Mouse (Mus musculus): Measurements from ENCODE around the gene Rnf8.

The Rnf8 gene

GRCm38 (mm10) chr17:29682261-29682660 is 67.7 kb downstream of the Rnf8 start:
- DNase-seq = no peak

DNA sequence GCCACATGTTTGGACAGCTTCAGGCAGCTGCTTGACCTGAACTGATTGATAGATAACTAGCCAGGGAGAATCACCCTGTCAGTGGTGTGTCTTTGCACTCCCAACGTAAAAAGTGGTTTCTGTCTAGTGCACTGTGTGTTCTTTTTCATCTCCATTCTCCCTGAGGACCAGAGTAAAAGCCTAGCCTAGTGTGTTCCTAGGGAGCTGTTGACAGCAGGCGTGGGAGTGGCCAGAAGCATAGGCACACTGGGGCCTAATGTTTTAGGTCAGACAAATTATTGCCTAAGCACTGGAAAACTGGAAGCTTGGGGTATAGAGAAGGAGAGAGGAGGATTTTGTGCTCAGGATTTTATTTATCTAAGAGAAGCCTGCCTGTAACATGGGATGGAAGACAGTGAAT is 68.5 kb downstream of the Rnf8 start:
- DNase-seq = no peak

DNA sequence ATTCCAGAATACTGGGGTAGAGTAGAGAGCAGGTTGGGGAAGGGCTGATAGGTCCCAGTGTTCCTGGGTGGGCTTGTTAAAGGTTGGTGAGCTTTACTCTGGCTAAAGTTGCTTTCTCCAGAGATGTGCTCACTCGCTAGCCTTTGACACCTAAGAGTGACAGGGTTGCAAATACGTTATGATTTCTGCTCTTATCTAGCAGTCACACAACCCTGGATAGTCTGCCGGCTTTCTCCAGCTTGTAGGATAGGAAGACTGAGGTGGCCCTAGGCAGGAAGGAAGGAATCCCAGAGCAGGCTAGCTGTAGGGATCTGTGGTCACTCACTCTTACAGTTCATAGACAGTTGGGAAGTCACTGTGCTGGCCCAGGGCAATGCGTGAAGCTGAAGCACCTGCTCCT is 69.7 kb downstream of the Rnf8 start:
- no peak for DNase-seq

DNA sequence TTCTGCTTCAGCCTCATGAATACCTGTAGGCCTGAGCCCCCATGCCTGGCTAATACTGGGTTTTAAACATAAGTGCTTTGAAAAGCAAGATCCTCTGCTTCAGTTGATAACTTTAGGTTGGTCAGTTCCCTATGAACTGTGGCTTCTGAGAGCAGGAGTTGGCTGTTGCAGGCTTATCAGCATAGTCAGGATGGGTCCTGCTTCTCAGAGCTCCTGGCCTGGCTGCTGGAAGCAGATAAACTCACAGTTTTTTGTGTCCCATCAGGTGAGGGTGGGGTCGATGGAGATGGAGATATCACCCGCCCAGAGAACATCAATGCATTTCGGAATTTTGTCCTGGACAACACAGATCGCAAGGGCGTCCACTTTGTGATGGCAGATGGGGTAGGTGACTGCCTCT is 72.2 kb downstream of the Rnf8 start:
- no peak for DNase-seq

- no peak for DNase-seq
Measured at GRCm38 (mm10) chr17:29687373-29687772, 72.8 kb downstream of the Rnf8 start.

GRCm38 (mm10) chr17:29688610-29689009 is 74.0 kb downstream of the Rnf8 start:
- DNase-seq = no peak

DNA sequence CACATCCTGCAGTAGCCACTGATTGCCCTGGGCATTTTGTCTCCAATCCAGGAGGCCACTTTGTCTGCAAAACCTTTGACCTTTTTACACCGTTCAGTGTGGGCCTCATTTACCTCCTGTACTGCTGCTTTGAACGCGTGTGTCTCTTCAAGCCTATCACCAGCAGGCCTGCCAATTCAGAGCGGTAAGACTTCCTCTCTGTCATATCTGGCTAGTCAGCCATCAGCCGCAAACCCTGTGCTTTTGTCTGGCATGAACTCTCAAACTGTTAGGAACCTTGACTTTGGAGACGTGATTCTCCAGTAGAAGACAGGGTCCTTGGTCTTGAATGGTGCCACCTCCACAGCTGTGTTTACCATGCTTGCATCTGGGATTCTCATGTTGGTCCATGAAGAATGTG is 75.7 kb downstream of the Rnf8 start:
- DNase-seq = no peak

- DNase-seq = no peak
Measured at GRCm38 (mm10) chr17:29692827-29693226, 78.2 kb downstream of the Rnf8 start.

DNA sequence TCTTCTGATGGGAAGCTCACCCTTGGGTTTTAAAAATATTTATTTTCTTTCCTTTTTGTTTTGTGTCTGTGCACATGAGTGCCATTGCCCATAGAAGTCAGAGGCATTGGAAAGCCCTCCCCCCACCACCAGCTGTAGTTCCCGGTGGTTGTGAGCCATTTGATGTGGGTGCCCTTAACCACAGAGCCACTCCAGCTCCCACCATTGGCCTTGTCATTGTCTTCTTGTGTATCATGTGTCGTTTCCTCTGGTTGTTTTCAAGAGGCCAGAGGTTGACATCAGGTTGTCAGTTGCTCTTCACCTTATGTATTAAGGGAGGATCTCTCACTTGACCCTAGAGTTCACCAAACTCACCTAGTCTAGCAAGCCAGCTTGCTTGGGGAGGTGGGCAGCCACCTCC is 79.0 kb downstream of the Rnf8 start:
- no peak for DNase-seq

DNA sequence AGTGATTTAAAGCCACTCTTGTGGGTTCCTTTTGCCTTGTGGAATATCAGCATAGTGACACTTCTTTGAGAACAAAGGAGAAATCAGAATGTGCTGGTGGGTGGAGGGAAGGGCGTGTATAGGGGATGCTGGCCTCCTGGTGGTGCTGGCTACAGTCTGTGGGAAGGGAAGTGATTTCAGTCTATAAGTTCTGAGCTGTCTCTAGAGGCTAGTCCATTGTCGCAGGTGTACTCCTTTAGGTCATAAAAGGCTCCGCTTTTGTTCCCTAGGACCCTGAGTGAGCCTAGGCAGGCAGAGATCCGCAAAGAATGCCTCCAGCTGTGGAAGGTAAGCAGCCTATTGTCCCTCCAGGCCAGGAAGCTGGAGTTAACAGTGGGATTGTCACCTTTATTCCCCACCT is 79.9 kb downstream of the Rnf8 start:
- DNase-seq = no peak
